Mouse (Mus musculus): ENCODE data around the gene Gm13124. TPM values are rescaled to one million over a fixed set of nuclear protein-coding genes. Genes with fewer than 3 reads are reported as not detected.
"Not testable (repeated sequence)": the region's sequence is repeated elsewhere in the genome, so short reads cannot be mapped to it uniquely, and the experiment has no call there.

Gene Gm13124
- polyA plus RNA-seq (2014; fragmentation: Nextera tagmentation; extraction: Ambion mirVana) = not detected in 2 replicates

GRCm38 (mm10) chr4:144565034-144565433 lies at the start of gene Gm13124:
Gene Gm13124, minus strand, starts transcription at chr4:144565134.
- Histone ChIP-seq H3K9me3 (ENCODE audit: control insufficient read depth, low read length) (peaks cover 16% of the 10 kb centered on the region; the same call in 1 of the 2 replicates), H3K9ac (ENCODE audit: low read depth, low read length) (no peak within 1 kb of the TSS), H3K27ac (replicated peaks; ENCODE audit: low read depth, low read length) (no peak within 1 kb of the TSS), H3K4me2 (ENCODE audit: low read depth, low read length) (no peak within 1 kb of the TSS), H3K4me3 (ENCODE audit: low read depth, low read length) (no peak within 1 kb of the TSS), H3K36me3 (ENCODE audit: control insufficient read depth, insufficient read depth, low read length) (no peaks in the 10 kb centered on the region), H3K4me1 (ENCODE audit: control insufficient read depth, insufficient read depth, low read length) (no peaks in the 10 kb centered on the region), H3K27me3 (replicated peaks; ENCODE audit: control insufficient read depth, insufficient read depth, low read length) (no peaks in the 10 kb centered on the region)
- no peak for ATAC-seq (ENCODE audit: low read depth)
- no peak for DNase-seq (ENCODE audit: low spot score)
- WGBS = 95% methylated on average over 1 of the region's 1 CpGs

GRCm38 (mm10) chr4:144614586-144614985 lies 49.7 kb upstream of the Gm13124 start:
- H3K4me1 ChIP-seq (ENCODE audit: control insufficient read depth, insufficient read depth, low read length) = no peaks in the 10 kb centered on the region
- no peak overlapping the region for H3K4me2 ChIP-seq (ENCODE audit: low read depth, low read length)
- no peak overlapping the region for H3K27ac ChIP-seq (replicated peaks; ENCODE audit: low read depth, low read length)
- H3K4me3 ChIP-seq (ENCODE audit: low read depth, low read length) = no peak overlapping the region
- no peak overlapping the region for H3K9ac ChIP-seq (ENCODE audit: low read depth, low read length)
- ATAC-seq (ENCODE audit: low read depth) = no peak
- H3K36me3 ChIP-seq (ENCODE audit: control insufficient read depth, insufficient read depth, low read length) = no peaks in the 10 kb centered on the region
- no peak for DNase-seq (ENCODE audit: low spot score)
- 67% methylated on average over 1 of the region's 1 CpGs for WGBS
- H3K9me3 ChIP-seq (ENCODE audit: control insufficient read depth, low read length) = peaks cover 20% of the 10 kb centered on the region
- no peaks in the 10 kb centered on the region for H3K27me3 ChIP-seq (replicated peaks; ENCODE audit: control insufficient read depth, insufficient read depth, low read length)

DNA sequence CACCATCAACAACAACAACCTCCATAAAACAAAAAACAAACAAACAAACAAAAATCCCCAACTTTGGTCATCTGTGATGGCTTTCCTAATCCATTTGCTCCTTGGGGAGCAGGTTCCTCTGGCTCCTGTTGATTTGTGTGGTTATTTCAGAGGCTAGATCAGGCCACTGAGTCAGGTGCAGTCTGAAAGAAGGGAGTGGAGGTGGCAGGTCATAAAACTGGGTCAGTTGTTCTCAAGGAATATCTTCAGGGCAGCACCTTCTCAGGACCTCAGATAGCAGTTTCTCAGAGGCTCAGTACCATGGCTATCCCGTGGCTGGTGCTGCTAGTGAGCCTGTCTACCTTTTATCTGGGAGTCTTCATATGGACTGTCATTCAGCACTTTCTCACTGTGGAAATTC lies 48.5 kb upstream of the Gm13124 start, which contains the start of gene Aadacl4:
Aadacl4 (plus strand) TSS at position 301 of the 400 bp plus-strand sequence.
- ATAC-seq (ENCODE audit: low read depth) = no peak
- no peak within 1 kb of the TSS for H3K4me3 ChIP-seq (ENCODE audit: low read depth, low read length)
- 57% methylated on average over 1 of the region's 1 CpGs for WGBS
- no peak for DNase-seq (ENCODE audit: low spot score)
- no peak within 1 kb of the TSS for H3K9ac ChIP-seq (ENCODE audit: low read depth, low read length)
- no peak within 1 kb of the TSS for H3K27ac ChIP-seq (replicated peaks; ENCODE audit: low read depth, low read length)
- no peak within 1 kb of the TSS for H3K4me2 ChIP-seq (ENCODE audit: low read depth, low read length)
- H3K36me3 ChIP-seq (ENCODE audit: control insufficient read depth, insufficient read depth, low read length) = no peaks in the 10 kb centered on the region
- H3K9me3 ChIP-seq (ENCODE audit: control insufficient read depth, low read length) = peaks cover 15% of the 10 kb centered on the region; the same call in 1 of the 2 replicates
- H3K27me3 ChIP-seq (replicated peaks; ENCODE audit: control insufficient read depth, insufficient read depth, low read length) = no peaks in the 10 kb centered on the region
- H3K4me1 ChIP-seq (ENCODE audit: control insufficient read depth, insufficient read depth, low read length) = no peaks in the 10 kb centered on the region

- DNase-seq (ENCODE audit: low spot score) (no peak), ATAC-seq (ENCODE audit: low read depth) (no peak)
Measured at GRCm38 (mm10) chr4:144592790-144593189, 27.9 kb upstream of the Gm13124 start.

GRCm38 (mm10) chr4:144586207-144586606 lies 21.3 kb upstream of the Gm13124 start:
- not testable (repeated sequence) for H3K36me3 ChIP-seq (ENCODE audit: control insufficient read depth, insufficient read depth, low read length); H3K27ac ChIP-seq (replicated peaks; ENCODE audit: low read depth, low read length); H3K4me3 ChIP-seq (ENCODE audit: low read depth, low read length); H3K9me3 ChIP-seq (ENCODE audit: control insufficient read depth, low read length); DNase-seq (ENCODE audit: low spot score); H3K4me1 ChIP-seq (ENCODE audit: control insufficient read depth, insufficient read depth, low read length); H3K4me2 ChIP-seq (ENCODE audit: low read depth, low read length); H3K27me3 ChIP-seq (replicated peaks; ENCODE audit: control insufficient read depth, insufficient read depth, low read length); H3K9ac ChIP-seq (ENCODE audit: low read depth, low read length); ATAC-seq (ENCODE audit: low read depth)
- WGBS = 93% methylated on average over 12 of the region's 16 CpGs

More at GRCm38 (mm10) chr4:144592790-144593189, 27.9 kb upstream of the Gm13124 start:
- Histone ChIP-seq H3K9me3 (ENCODE audit: control insufficient read depth, low read length) (no peaks in the 10 kb centered on the region), H3K27ac (replicated peaks; ENCODE audit: low read depth, low read length) (no peak overlapping the region), H3K4me1 (ENCODE audit: control insufficient read depth, insufficient read depth, low read length) (no peaks in the 10 kb centered on the region), H3K4me3 (ENCODE audit: low read depth, low read length) (no peak overlapping the region), H3K9ac (ENCODE audit: low read depth, low read length) (no peak overlapping the region), H3K27me3 (replicated peaks; ENCODE audit: control insufficient read depth, insufficient read depth, low read length) (no peaks in the 10 kb centered on the region), H3K36me3 (ENCODE audit: control insufficient read depth, insufficient read depth, low read length) (no peaks in the 10 kb centered on the region), H3K4me2 (ENCODE audit: low read depth, low read length) (no peak overlapping the region)

DNA sequence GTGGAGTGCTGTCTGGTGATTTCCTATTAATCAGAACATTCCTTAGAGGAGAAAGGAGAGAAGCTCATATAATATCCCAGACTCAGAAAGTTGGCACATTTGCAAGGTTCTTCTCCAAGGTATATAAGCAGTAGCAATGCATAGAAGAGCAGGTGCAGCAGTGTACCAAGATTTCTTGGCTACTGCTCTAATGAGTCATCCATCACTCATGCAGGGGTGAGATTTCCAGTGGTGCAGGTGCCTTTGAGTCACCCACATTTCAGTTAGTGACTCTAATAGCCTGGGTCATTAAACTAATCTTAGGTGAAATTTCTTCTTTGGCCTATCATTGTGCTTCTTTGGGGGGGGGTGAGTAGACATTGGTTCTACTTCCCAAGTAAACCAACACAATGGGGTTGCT lies 2.8 kb upstream of the Gm13124 start:
- no peak for ATAC-seq (ENCODE audit: low read depth)
- H3K27ac ChIP-seq (replicated peaks; ENCODE audit: low read depth, low read length) = no peak overlapping the region

GRCm38 (mm10) chr4:144561205-144561604 lies 3.7 kb downstream of the Gm13124 start:
- Histone ChIP-seq H3K4me3 (ENCODE audit: low read depth, low read length) (no peak overlapping the region), H3K36me3 (ENCODE audit: control insufficient read depth, insufficient read depth, low read length) (no peaks in the 10 kb centered on the region), H3K27me3 (replicated peaks; ENCODE audit: control insufficient read depth, insufficient read depth, low read length) (no peaks in the 10 kb centered on the region), H3K9ac (ENCODE audit: low read depth, low read length) (no peak overlapping the region), H3K4me1 (ENCODE audit: control insufficient read depth, insufficient read depth, low read length) (no peaks in the 10 kb centered on the region), H3K9me3 (ENCODE audit: control insufficient read depth, low read length) (peaks cover 22% of the 10 kb centered on the region), H3K4me2 (ENCODE audit: low read depth, low read length) (no peak overlapping the region), H3K27ac (replicated peaks; ENCODE audit: low read depth, low read length) (no peak overlapping the region)
- 49% methylated on average over 2 of the region's 2 CpGs for WGBS
- DNase-seq (ENCODE audit: low spot score) = no peak
- ATAC-seq (ENCODE audit: low read depth) = no peak

More for the DNA sequence above, 2.8 kb upstream of the Gm13124 start:
- Histone ChIP-seq H3K4me1 (ENCODE audit: control insufficient read depth, insufficient read depth, low read length) (no peaks in the 10 kb centered on the region), H3K27me3 (replicated peaks; ENCODE audit: control insufficient read depth, insufficient read depth, low read length) (no peaks in the 10 kb centered on the region), H3K4me3 (ENCODE audit: low read depth, low read length) (no peak overlapping the region), H3K9ac (ENCODE audit: low read depth, low read length) (no peak overlapping the region), H3K36me3 (ENCODE audit: control insufficient read depth, insufficient read depth, low read length) (no peaks in the 10 kb centered on the region), H3K9me3 (ENCODE audit: control insufficient read depth, low read length) (0 out of 2 replicates have a peak, but pooled peaks cover 2% of the 10 kb centered on the region), H3K4me2 (ENCODE audit: low read depth, low read length) (no peak overlapping the region)
- DNase-seq (ENCODE audit: low spot score) = no peak

GRCm38 (mm10) chr4:144559792-144560191 lies 5.1 kb downstream of the Gm13124 start:
- H3K27ac ChIP-seq (replicated peaks; ENCODE audit: low read depth, low read length) = no peak overlapping the region
- no peaks in the 10 kb centered on the region for H3K36me3 ChIP-seq (ENCODE audit: control insufficient read depth, insufficient read depth, low read length)
- no peaks in the 10 kb centered on the region for H3K27me3 ChIP-seq (replicated peaks; ENCODE audit: control insufficient read depth, insufficient read depth, low read length)
- no peaks in the 10 kb centered on the region for H3K4me1 ChIP-seq (ENCODE audit: control insufficient read depth, insufficient read depth, low read length)
- no peak overlapping the region for H3K9ac ChIP-seq (ENCODE audit: low read depth, low read length)
- H3K4me2 ChIP-seq (ENCODE audit: low read depth, low read length) = no peak overlapping the region
- ATAC-seq (ENCODE audit: low read depth) (no peak), DNase-seq (ENCODE audit: low spot score) (no peak)
- H3K9me3 ChIP-seq (ENCODE audit: control insufficient read depth, low read length) = peaks cover 22% of the 10 kb centered on the region
- no peak overlapping the region for H3K4me3 ChIP-seq (ENCODE audit: low read depth, low read length)

- Histone ChIP-seq H3K4me3 (ENCODE audit: low read depth, low read length) (no peak overlapping the region), H3K4me1 (ENCODE audit: control insufficient read depth, insufficient read depth, low read length) (no peaks in the 10 kb centered on the region), H3K27me3 (replicated peaks; ENCODE audit: control insufficient read depth, insufficient read depth, low read length) (no peaks in the 10 kb centered on the region), H3K4me2 (ENCODE audit: low read depth, low read length) (no peak overlapping the region), H3K27ac (replicated peaks; ENCODE audit: low read depth, low read length) (no peak overlapping the region), H3K9me3 (ENCODE audit: control insufficient read depth, low read length) (peaks cover 10% of the 10 kb centered on the region; the same call in 1 of the 2 replicates), H3K9ac (ENCODE audit: low read depth, low read length) (no peak overlapping the region), H3K36me3 (ENCODE audit: control insufficient read depth, insufficient read depth, low read length) (no peaks in the 10 kb centered on the region)
- no peak for DNase-seq (ENCODE audit: low spot score)
- ATAC-seq (ENCODE audit: low read depth) = no peak
Measured at GRCm38 (mm10) chr4:144551156-144551555, 13.8 kb downstream of the Gm13124 start.
